Mouse (Mus musculus) lung, postnatal 0 days (tissue): ENCODE data around the gene Chchd6.

Experiments used
- CTCF ChIP-seq: IDR thresholded peaks from 2 replicates; pipeline ENCODE4 v1.5.1; 2016; ENCODE audit warnings: antibody characterized with exemption, mild to moderate bottlenecking
- EP300 ChIP-seq: IDR thresholded peaks from 2 replicates; pipeline ENCODE4 v1.6.1; 2016; ENCODE audit warnings: antibody characterized with exemption, mild to moderate bottlenecking, control low read depth

GRCm38 (mm10) chr6:89408259-89408658, 187.2 kb downstream of the Chchd6 start:
- TF ChIP-seq CTCF (no peak), EP300 (no peak)
